Mouse (Mus musculus) olfactory bulb, adult 2 months (tissue): Measurements from ENCODE around the gene Trip6.

Experiments used
- CTCF ChIP-seq: fragments of 200-500 bp; IDR thresholded peaks from 2 replicates; pipeline ENCODE4 v1.5.1; 2012; ENCODE audit warnings: low read depth, mild to moderate bottlenecking, low read length, moderate library complexity; ENCODE audit not compliant: insufficient read depth
- POLR2A ChIP-seq: fragments of 200-500 bp; IDR thresholded peaks from 2 replicates; pipeline ENCODE4 v1.6.1; 2012; ENCODE audit warnings: mild to moderate bottlenecking, low read depth, low read length, moderate library complexity; ENCODE audit not compliant: insufficient read depth

- TF ChIP-seq CTCF (no peak), POLR2A (no peak)
These were observed 5.8 kb downstream of the Trip6 start for GRCm38 (mm10) chr5:137308356-137308755.
